Mouse (Mus musculus): ENCODE measurements around the gene Rps25. TPM values are rescaled to one million over a fixed set of nuclear protein-coding genes. Genes with fewer than 3 reads are reported as not detected.

Rps25 gene
- polyA plus RNA-seq, 1 experiment from 2014 or later, result 2,228 TPM

DNA sequence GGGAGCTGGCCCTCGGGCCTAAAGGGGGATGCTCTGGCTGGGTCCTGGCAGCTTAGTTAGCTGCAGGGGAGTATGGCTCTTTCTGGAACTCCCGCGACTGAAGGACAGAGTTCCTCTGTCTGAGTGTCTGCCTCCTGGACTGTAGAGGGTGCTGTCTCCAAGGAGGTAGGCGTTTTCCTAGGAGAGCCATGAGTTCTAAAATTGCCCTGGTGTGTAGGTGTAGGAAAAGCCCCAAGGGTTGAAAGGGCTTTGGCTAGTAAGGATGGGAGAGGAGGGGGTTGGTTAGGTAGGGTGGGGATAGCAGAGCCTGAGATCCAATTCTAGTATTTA is 47.9 kb downstream of the Rps25 start, which contains the start of gene Upk2:
Upk2 (minus strand) TSS at position 86 of the 330 bp plus-strand sequence.
- TF ChIP-seq EP300 (optimal IDR thresholded peaks at IDR 0.05), result no peak
- peak; percentile 62 for TF ChIP-seq CTCF (IDR thresholded peaks at IDR 0.05; ENCODE audit: low read depth)
- no peak within 1 kb of the TSS for H3K9ac ChIP-seq (ENCODE audit: low read length)
- H3K4me1 ChIP-seq (replicated peaks; ENCODE audit: control insufficient read depth, insufficient read depth), result no peaks in the 10 kb centered on the region

DNA sequence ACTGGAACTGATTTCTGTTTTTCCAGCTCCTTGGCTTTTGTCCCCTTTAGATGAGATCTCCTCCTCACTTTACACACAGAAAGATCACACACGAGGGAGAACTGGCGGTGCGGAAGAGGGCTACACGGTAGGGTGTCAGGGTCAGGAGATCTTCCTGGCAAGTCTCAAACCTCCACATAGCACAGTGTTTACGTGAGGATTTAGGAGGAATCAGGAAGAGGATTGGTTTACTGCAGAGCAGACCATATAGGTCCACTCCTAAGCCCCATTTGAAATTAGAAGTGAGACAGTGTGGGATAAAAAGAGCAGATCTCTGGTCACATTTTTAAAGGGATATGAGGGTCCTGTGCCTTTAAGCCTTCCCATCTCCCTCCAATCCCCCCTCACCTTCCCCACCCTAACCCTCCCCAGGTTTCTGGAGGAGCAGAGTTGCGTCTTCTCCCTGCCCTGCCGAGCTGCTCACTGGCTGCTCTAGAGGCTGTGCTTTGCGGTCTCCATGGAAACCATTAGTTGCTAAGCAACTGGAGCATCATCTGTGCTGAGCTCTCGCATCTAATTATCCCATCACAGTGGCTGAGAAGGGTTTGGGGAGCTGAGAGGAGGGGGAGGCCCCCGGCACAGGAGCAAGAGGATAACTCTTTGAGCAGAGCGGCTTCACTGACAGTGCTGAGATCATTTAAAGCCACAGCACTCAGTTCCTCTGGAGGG is 50.2 kb downstream of the Rps25 start:
- 11% methylated on average over 11 of the region's 11 CpGs for WGBS
- DNase-seq (ENCODE audit: low spot score), result peak; percentile 40
- ATAC-seq (ENCODE audit: low FRiP score, low TSS enrichment), result peak; percentile 64

More for the DNA sequence above, 47.9 kb downstream of the Rps25 start, which contains the start of gene Upk2:
- no peaks in the 10 kb centered on the region for H3K36me3 ChIP-seq (ENCODE audit: control insufficient read depth, insufficient read depth, low read length)
- DNase-seq (ENCODE audit: low spot score), result peak; percentile 30
- H3K4me2 ChIP-seq (replicated peaks; ENCODE audit: low read depth), result peak within 1 kb of the TSS; percentile 24; the same call in 1 of the 2 replicates
- no peaks in the 10 kb centered on the region for H3K9me3 ChIP-seq (ENCODE audit: control insufficient read depth, low read length)
- 39% methylated on average over 4 of the region's 4 CpGs for WGBS
- ATAC-seq (ENCODE audit: low FRiP score, low TSS enrichment), result peak; percentile 40
- no peak within 1 kb of the TSS for H3K27ac ChIP-seq (replicated peaks)
- no peaks in the 10 kb centered on the region for H3K27me3 ChIP-seq (ENCODE audit: control insufficient read depth, insufficient read depth, low read length)
- H3K4me3 ChIP-seq (ENCODE audit: low read depth, low read length), result no peak within 1 kb of the TSS

More for the DNA sequence above, 50.2 kb downstream of the Rps25 start:
- Histone ChIP-seq H3K4me3 (ENCODE audit: low read depth, low read length) (no peak overlapping the region), H3K36me3 (ENCODE audit: control insufficient read depth, insufficient read depth, low read length) (no peaks in the 10 kb centered on the region), H3K4me2 (replicated peaks; ENCODE audit: low read depth) (no peak overlapping the region), H3K9me3 (ENCODE audit: control insufficient read depth, low read length) (no peaks in the 10 kb centered on the region), H3K27ac (replicated peaks) (no peak overlapping the region), H3K27me3 (ENCODE audit: control insufficient read depth, insufficient read depth, low read length) (no peaks in the 10 kb centered on the region), H3K4me1 (replicated peaks; ENCODE audit: control insufficient read depth, insufficient read depth) (no peaks in the 10 kb centered on the region), H3K9ac (ENCODE audit: low read length) (no peak overlapping the region)
- TF ChIP-seq EP300 (optimal IDR thresholded peaks at IDR 0.05) (no peak), CTCF (IDR thresholded peaks at IDR 0.05; ENCODE audit: low read depth) (no peak)

Small RNA genes within 50 kb of the gene (microRNA-seq; reads per million reads assigned to microRNA genes)
- not detected for gene Mir7085

Other genes starting within 250 kb of the Rps25 start
- gene Cbl, start 173.1 kb upstream of the Rps25 start, polyA plus RNA-seq (2015; fragmentation: Nextera tagmentation; extraction: Ambion mirVana), result 4.9 and 5.7 TPM in 2 replicates
- not detected in 2 replicates for gene Ccdc153, start 166.5 kb upstream of the Rps25 start, polyA plus RNA-seq (2015; fragmentation: Nextera tagmentation; extraction: Ambion mirVana)
- 0.08 and 0.13 TPM in 2 replicates for gene Pdzd3, start 155.7 kb upstream of the Rps25 start, polyA plus RNA-seq (2015; fragmentation: Nextera tagmentation; extraction: Ambion mirVana)
- 9.2 and 10.7 TPM in 2 replicates for gene Nlrx1, start 138.5 kb upstream of the Rps25 start, polyA plus RNA-seq (2015; fragmentation: Nextera tagmentation; extraction: Ambion mirVana)
- gene Abcg4, start 118.5 kb upstream of the Rps25 start, polyA plus RNA-seq (2015; fragmentation: Nextera tagmentation; extraction: Ambion mirVana), result 1.4 TPM in 2 replicates
- 8.9 and 9.4 TPM in 2 replicates for gene Hinfp, start 101.5 kb upstream of the Rps25 start, polyA plus RNA-seq (2015; fragmentation: Nextera tagmentation; extraction: Ambion mirVana)
- gene C2cd2l, start 86.9 kb upstream of the Rps25 start, polyA plus RNA-seq (2015; fragmentation: Nextera tagmentation; extraction: Ambion mirVana), result 7.4 and 7.5 TPM in 2 replicates
- 26.9 and 27.8 TPM in 2 replicates for gene Dpagt1, start 81.1 kb upstream of the Rps25 start, polyA plus RNA-seq (2015; fragmentation: Nextera tagmentation; extraction: Ambion mirVana)
- 78.7 and 93.6 TPM in 2 replicates for gene H2afx, start 72.4 kb upstream of the Rps25 start, polyA plus RNA-seq (2015; fragmentation: Nextera tagmentation; extraction: Ambion mirVana)
- gene Hmbs, start 62.9 kb upstream of the Rps25 start, polyA plus RNA-seq (2015; fragmentation: Nextera tagmentation; extraction: Ambion mirVana), result 68.8 and 71.5 TPM in 2 replicates
- 15.8 and 18.2 TPM in 2 replicates for gene Vps11, start 45.5 kb upstream of the Rps25 start, polyA plus RNA-seq (2015; fragmentation: Nextera tagmentation; extraction: Ambion mirVana)
- 18.0 and 18.5 TPM in 2 replicates for gene Hyou1, start 27.6 kb upstream of the Rps25 start, polyA plus RNA-seq (2015; fragmentation: Nextera tagmentation; extraction: Ambion mirVana)
- gene Slc37a4, start 10.3 kb upstream of the Rps25 start, polyA plus RNA-seq (2015; fragmentation: Nextera tagmentation; extraction: Ambion mirVana), result 18.1 and 18.4 TPM in 2 replicates
- gene Trappc4, start 461 bp downstream of the Rps25 start, polyA plus RNA-seq (2015; fragmentation: Nextera tagmentation; extraction: Ambion mirVana), result 95.9 and 97.6 TPM in 2 replicates
- 16.4 and 16.6 TPM in 2 replicates for gene Ccdc84, start 11.4 kb downstream of the Rps25 start, polyA plus RNA-seq (2015; fragmentation: Nextera tagmentation; extraction: Ambion mirVana)
- 0.05 TPM in 1 of 2 replicates, not detected in the other for gene Foxr1, start 34.0 kb downstream of the Rps25 start, polyA plus RNA-seq (2015; fragmentation: Nextera tagmentation; extraction: Ambion mirVana)
- gene Upk2, start 47.8 kb downstream of the Rps25 start, polyA plus RNA-seq (2015; fragmentation: Nextera tagmentation; extraction: Ambion mirVana), result 5.4 and 7.0 TPM in 2 replicates
- 5.2 and 6.1 TPM in 2 replicates for gene Bcl9l, start 75.7 kb downstream of the Rps25 start, polyA plus RNA-seq (2015; fragmentation: Nextera tagmentation; extraction: Ambion mirVana)
- gene Cxcr5, start 154.7 kb downstream of the Rps25 start, polyA plus RNA-seq (2015; fragmentation: Nextera tagmentation; extraction: Ambion mirVana), result 0.13 and 0.21 TPM in 2 replicates
- 7.9 and 10.4 TPM in 2 replicates for gene Ddx6, start 197.8 kb downstream of the Rps25 start, polyA plus RNA-seq (2015; fragmentation: Nextera tagmentation; extraction: Ambion mirVana)